Comparison of ENCODE assay signal across 20 mouse cellular contexts in genomic region chr15:32593746-32594145, GRCm38 (mm10).
"Had no signal": no experiment of that assay in that cellular context is flagged by ENCODE, and none has a peak within 500 bp of the region (broad histone marks: within the 10 kb centered on the region; RNA-seq: fewer than 3 reads in every experiment).

No protein-coding gene starts in this region.

- H3K4me1 ChIP-seq: lung, embryonic 15.5 days; midbrain, embryonic 10.5 days had no signal

- H3K27me3 ChIP-seq: lung, embryonic 15.5 days; midbrain, embryonic 12.5 days; neural tube, embryonic 13.5 days; neural tube, embryonic 15.5 days had no signal

- H3K9ac ChIP-seq: lung, embryonic 15.5 days; midbrain, embryonic 12.5 days; neural tube, embryonic 13.5 days; neural tube, embryonic 15.5 days had no signal

- H3K9me3 ChIP-seq: lung, embryonic 15.5 days; midbrain, embryonic 10.5 days; midbrain, embryonic 12.5 days; neural tube, embryonic 13.5 days; neural tube, embryonic 15.5 days had no signal

- H3K36me3 ChIP-seq: lung, embryonic 15.5 days; midbrain, embryonic 10.5 days; midbrain, embryonic 12.5 days; neural tube, embryonic 13.5 days; neural tube, embryonic 15.5 days had no signal

- ATAC-seq: lung, postnatal 0 days; midbrain, embryonic 16.5 days had no signal

- H3K4me2 ChIP-seq: lung, embryonic 15.5 days; midbrain, embryonic 12.5 days; neural tube, embryonic 13.5 days; neural tube, embryonic 15.5 days had no signal

- DNase-seq: lung, adult 2 months; lung, postnatal 14 days; lung, postnatal 4 days; midbrain, embryonic 14.5 days; retina, postnatal 1 day; right cerebral cortex, adult 18-20 months; right cerebral cortex, postnatal 25 days; right cerebral cortex, postnatal 4 days; spleen, adult 18-20 months; thymus, adult 18-20 months; thymus, postnatal 14 days; thymus, postnatal 36 days had no signal

- H3K27ac ChIP-seq: lung, embryonic 15.5 days; midbrain, embryonic 10.5 days; midbrain, embryonic 12.5 days; neural tube, embryonic 13.5 days; neural tube, embryonic 15.5 days had no signal

- H3K4me3 ChIP-seq: lung, embryonic 15.5 days; midbrain, embryonic 10.5 days; midbrain, embryonic 12.5 days; myocyte; neural tube, embryonic 13.5 days; neural tube, embryonic 15.5 days had no signal
